Mouse (Mus musculus) lung, adult 2 months (tissue): ENCODE measurements around the gene Maats1.

Experiments used
- CTCF ChIP-seq: fragments of 200-500 bp; IDR thresholded peaks from 2 replicates; pipeline ENCODE4 v1.5.1; 2011; ENCODE audit warnings: mild to moderate bottlenecking, low read length, control low read depth; ENCODE audit not compliant: insufficient read depth
- POLR2A ChIP-seq: fragments of 200-500 bp; IDR thresholded peaks from 2 replicates; pipeline ENCODE4 v1.6.1; 2011; ENCODE audit warnings: low read depth, mild to moderate bottlenecking, control low read depth, low read length, borderline replicate concordance; ENCODE audit errors: extremely low read depth

- TF ChIP-seq CTCF = no peak
- TF ChIP-seq POLR2A = no peak
Measured at GRCm38 (mm10) chr16:38365390-38365789, 23.4 kb upstream of the Maats1 start.
